Mouse (Mus musculus): ENCODE measurements around the gene Srgap2. TPM values are rescaled to one million over a fixed set of nuclear protein-coding genes. Genes with fewer than 3 reads are reported as not detected.
A peak's percentile ranks its signal among the peaks of the same experiment; 100 is the strongest.

Gene Srgap2
- total RNA-seq, 2 experiments from 2014 or later = 10.1 to 12.2 TPM

DNA sequence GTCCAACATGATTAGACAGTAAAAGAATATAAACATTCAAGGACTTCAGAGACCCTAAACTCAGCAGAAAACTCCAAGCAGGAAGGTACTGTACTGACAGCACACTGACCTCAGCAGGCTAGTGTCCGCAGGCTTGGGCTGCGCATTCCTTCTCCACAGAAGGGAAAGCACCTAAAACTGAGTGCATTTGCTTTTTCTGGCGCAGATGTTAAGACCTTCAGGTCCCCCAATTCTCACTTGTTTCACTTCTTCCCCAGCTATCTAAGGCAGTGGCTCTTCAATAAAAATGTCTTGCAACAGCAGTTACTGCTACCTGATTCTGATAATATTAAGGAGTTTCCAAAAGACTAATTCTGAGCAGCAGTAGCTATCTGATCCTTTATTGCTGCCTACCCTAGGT lies 162.7 kb downstream of the Srgap2 start:
- Histone ChIP-seq H3K4me3 (no peak overlapping the region), H3K27ac (no peak overlapping the region)
- intact Hi-C loops (cut with DNase I) = loop anchor here (5.0 kb wide), 2 partner anchors 72 to 163 kb away; partner anchors contain the start of genes Fam72a and Srgap2
- TF ChIP-seq CTCF (IDR thresholded peaks at IDR 0.05) = no peak
- DNase-seq = no peak

DNA sequence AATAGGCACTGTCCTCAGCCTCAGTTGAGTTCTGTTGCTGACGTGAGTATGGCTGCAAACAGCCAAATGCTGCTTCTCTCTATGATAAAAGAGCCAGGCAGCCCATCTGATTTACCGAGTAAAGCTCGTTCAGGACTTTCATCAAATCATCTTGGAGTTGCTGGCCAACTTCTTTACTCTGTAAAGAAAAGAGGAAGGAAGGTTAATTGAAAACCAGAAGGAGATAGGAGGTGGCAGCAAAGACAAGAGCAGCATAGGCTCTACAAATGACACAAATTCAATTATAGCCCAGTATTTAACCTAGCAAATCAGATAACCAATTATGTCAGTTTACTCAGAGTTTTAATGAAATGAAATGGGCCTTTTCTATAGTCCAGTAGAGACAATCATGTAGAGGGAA lies 163.3 kb downstream of the Srgap2 start:
- intact Hi-C loops (cut with DNase I) = loop anchor here (2.0 to 5.0 kb wide), 3 partner anchors 72 to 191 kb away; partner anchors contain the start of genes Fam72a and Srgap2
- TF ChIP-seq CTCF (IDR thresholded peaks at IDR 0.05) = no peak
- H3K27ac ChIP-seq = no peak overlapping the region
- no peak for DNase-seq
- no peak overlapping the region for H3K4me3 ChIP-seq

DNA sequence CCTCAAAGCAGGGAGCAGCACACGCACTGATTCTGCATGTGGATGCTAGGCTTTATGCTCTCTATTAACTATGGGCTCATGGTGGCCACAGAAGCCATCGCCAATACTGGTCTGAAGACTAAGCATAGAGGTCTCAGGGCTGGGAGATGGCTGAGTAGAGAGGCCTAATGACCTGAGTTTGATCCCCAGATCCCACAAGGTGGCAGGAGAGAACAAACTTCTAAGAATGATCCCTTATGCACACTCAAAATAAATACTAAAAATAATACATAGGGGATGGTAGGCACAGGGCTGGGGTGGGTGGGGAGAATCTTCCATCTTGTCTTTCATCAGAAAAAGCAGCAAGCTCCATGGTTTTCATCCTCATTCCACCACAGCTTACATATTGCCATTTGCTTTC lies 165.1 kb downstream of the Srgap2 start:
- no peak for DNase-seq
- peak; percentile 58 for TF ChIP-seq CTCF (IDR thresholded peaks at IDR 0.05)
- H3K27ac ChIP-seq = peak overlapping the region; percentile 0; the same call in 1 of the 2 replicates
- intact Hi-C loops (cut with DNase I) = loop anchor here (2.0 to 5.0 kb wide), 3 partner anchors 70 to 193 kb away; partner anchors contain the start of genes Fam72a and Srgap2
- no peak overlapping the region for H3K4me3 ChIP-seq

DNA sequence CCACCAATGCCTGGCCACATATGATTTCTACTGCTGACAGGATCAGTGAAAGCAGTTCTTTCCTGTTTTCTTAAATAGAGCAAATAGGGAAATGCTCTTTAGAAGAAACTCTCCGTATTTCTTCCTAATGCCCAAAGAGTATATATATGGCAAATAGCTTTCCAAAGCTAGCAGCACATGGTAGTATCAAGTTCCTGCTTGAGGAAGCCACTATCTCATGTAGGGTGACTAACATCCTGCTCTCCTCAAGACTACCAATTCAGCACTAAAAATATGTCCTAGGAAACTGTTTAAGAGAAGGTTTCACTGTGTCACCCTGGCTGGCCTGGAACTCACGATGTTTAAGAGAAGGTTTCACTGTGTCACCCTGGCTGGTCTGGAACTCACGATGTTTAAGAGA lies 166.4 kb downstream of the Srgap2 start:
- TF ChIP-seq CTCF (IDR thresholded peaks at IDR 0.05) = no peak
- Histone ChIP-seq H3K27ac (no peak overlapping the region), H3K4me3 (no peak overlapping the region)
- intact Hi-C loops (cut with DNase I) = loop anchor here (5.0 kb wide), 2 partner anchors 68 to 167 kb away; partner anchors contain the start of genes Fam72a and Srgap2
- DNase-seq = no peak

DNA sequence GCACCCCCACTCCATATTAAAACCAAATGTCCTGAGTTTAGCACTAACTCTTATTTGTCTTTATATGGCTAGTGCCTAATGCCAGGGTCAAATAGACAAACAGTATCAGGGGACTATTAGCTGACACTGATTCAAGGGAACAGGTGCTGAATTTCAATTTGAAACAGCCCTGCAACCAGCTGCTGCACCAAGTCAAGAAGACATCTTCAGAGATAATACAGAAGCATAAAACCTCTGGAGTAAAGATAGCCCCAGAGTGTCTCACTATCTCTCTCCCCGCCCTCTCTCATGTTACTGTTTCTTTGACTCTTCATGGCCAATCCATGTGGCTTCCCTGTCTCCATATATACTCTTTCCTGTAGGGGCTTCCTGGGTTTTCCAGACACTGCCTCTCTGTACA lies 167.5 kb downstream of the Srgap2 start:
- intact Hi-C loops (cut with DNase I) = loop anchor here (5.0 kb wide), 2 partner anchors 67 to 168 kb away; partner anchors contain the start of genes Fam72a and Srgap2
- DNase-seq = no peak
- H3K4me3 ChIP-seq = no peak overlapping the region
- no peak for TF ChIP-seq CTCF (IDR thresholded peaks at IDR 0.05)
- no peak overlapping the region for H3K27ac ChIP-seq

DNA sequence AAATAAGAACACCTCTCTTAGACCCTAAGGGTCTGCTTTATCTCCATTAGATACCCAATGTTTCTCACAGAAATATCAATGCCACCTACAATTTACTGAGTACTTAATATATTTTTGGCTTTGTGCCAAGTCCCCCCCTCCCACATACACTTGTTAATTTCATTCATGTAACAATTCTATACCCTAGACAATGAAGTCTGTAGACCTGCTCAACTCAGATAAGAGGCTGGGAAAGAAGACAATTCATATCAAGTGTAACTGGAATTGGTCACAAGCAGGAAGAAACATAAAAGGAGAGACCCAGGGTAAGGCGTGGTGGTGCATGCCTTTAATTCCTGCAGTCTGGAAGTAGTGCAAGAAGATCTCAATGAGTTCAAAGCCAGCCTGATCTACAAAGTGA lies 169.9 kb downstream of the Srgap2 start:
- no peak for DNase-seq
- intact Hi-C loops (cut with DNase I) = no loop called here
- Histone ChIP-seq H3K4me3 (no peak overlapping the region), H3K27ac (no peak overlapping the region)
- no peak for TF ChIP-seq CTCF (IDR thresholded peaks at IDR 0.05)

DNA sequence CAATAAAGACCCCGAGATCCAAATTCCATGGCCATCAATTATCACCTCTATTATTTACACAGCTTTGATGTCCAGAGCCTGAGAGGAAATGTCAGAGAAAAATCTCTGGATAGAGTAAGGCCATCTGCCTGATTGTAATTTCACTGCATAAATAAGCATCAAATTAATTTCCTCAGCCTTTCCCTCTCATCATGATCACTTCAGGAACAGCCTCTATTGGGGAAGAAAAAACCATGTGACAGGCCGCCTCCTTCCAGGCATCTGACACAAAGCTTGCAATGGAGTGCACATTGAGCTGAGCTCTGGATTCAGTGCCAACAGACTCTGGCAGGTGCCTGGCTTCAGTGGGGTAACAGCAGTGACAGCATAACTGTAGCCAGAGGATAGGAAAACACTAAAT lies 175.7 kb downstream of the Srgap2 start:
- intact Hi-C loops (cut with DNase I) = no loop called here
- Histone ChIP-seq H3K27ac (no peak overlapping the region), H3K4me3 (no peak overlapping the region)
- TF ChIP-seq CTCF (IDR thresholded peaks at IDR 0.05) = no peak
- DNase-seq = peak; percentile 55

DNA sequence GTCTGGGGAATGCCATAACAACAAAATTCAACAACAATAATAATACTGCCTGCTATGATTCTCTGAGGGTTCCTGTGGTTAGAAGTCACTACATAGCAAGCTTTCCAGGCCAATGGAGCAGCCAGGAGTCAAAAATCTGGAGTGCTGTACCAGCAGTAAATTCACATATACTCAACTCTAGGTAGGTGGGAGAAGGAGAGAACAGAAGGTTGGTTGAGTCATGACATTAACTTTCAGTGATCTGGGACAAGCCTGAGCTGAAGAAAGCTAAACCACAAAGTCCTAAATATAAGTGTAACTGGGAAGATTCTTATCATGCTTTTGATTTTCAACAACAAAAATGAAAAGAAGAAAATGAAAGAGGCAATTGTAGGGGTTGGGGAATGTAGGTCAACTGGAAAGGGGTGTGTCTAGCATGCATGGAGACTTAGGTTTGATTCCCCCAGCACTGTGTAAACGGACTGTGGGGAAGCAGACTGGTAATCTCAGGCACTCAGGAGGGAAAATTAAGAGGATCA lies 177.1 kb downstream of the Srgap2 start:
- TF ChIP-seq CTCF (IDR thresholded peaks at IDR 0.05) = no peak
- DNase-seq = no peak
- intact Hi-C loops (cut with DNase I) = no loop called here
- H3K4me3 ChIP-seq = no peak overlapping the region
- no peak overlapping the region for H3K27ac ChIP-seq

DNA sequence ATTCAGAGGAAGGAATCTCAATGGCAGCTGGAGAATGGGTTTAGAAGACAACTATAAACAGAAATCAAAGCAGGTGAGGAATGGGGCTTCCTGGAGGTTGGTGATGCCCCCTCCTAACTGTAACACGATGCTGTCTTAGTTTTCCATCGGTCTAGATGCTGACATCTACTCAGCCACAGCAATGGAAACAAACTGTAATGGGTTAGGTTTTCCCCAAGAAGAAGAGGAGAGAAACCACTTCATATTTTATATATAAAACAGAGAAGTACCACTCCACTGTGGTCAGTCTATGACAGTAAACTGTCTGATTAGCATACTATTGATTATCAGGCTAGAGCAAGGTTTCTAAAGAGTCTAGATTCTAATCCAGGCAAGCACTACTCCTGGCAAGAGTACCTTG lies 179.4 kb downstream of the Srgap2 start:
- DNase-seq = no peak
- intact Hi-C loops (cut with DNase I) = no loop called here
- TF ChIP-seq CTCF (IDR thresholded peaks at IDR 0.05) = no peak
- no peak overlapping the region for H3K27ac ChIP-seq
- H3K4me3 ChIP-seq = no peak overlapping the region

DNA sequence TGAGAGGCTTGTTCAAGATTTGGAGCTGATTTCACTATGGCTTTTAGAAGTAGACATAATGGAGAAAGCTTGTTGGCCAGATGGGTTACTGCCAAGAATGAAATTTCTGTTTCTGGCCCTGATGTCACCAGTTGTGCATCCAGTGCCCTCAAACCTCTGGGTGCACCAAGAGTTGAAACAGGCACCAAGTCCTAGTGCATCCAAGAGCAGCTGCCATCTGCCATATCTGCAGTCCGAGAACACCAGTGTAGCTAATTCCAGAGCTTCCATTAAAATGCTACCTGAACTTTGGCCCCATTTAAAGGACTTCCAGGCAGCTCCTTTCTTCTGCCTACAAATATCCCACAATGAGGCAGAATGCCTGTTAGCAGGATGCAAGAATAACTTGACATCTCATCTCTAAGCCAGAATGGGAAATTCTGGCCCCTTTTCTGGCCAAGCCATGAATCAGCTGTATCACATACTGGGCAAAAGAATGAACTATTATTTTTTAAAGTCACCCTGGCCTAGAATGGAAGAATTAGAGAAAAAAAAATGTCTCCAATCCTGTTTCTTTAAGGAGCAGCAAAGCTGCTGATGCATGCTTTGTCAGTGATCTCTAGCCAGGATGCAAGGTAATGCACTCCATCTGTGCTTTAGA lies 180.1 kb downstream of the Srgap2 start:
- intact Hi-C loops (cut with DNase I) = no loop called here
- H3K27ac ChIP-seq = peak overlapping the region; percentile 32; the same call in 1 of the 2 replicates
- no peak for TF ChIP-seq CTCF (IDR thresholded peaks at IDR 0.05)
- H3K4me3 ChIP-seq = no peak overlapping the region
- DNase-seq = no peak

DNA sequence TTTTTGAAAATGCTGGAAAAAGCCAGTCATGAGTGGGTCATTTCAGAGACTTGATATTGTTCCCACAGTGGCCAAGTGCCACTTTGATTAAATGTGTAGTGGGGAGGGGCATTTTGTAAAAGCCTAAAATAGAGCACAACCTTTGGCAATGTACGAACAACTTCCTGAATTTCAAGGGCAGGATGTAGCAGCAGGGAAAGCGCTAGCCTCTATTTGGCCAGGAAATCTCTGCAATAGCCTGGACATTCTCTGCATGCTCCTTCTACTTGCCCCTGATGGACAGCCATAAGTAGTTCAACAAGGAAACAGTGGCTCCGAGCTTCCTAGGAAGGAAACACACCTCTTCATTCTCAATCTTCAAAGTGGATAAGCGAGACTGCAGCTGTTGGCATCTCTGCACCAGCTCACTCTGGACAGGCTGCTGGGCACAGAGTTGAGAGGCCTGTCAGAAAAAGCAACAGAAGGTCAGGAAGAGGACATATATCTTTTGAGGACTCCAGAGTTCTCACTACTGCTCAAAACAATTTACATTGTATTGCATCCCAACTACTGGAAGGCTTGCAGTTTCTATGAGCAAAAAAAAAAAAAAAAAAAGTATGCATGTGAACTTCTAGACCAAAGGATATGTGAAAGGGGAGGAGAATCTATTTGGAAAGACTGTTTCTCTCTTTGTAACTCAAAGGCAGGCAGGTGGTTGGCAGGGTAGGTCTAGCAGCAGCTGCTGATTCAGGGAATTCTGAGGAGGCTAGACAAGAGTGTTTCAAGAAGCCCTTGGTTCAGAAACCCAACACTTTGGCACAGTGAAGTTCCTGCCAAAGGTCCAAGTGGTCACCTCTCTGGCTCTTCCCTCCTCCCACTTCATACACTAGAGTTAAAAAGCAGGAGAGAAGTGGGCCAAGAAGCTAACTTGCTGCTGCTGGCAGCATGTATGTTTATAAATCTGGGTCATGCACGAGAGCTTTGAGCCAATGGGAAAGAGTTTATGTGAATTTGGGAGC lies 181.4 kb downstream of the Srgap2 start:
- intact Hi-C loops (cut with DNase I) = no loop called here
- peak overlapping the region; percentile 71 for H3K27ac ChIP-seq
- no peak for TF ChIP-seq CTCF (IDR thresholded peaks at IDR 0.05)
- peak; percentile 37 for DNase-seq
- H3K4me3 ChIP-seq = no peak overlapping the region

DNA sequence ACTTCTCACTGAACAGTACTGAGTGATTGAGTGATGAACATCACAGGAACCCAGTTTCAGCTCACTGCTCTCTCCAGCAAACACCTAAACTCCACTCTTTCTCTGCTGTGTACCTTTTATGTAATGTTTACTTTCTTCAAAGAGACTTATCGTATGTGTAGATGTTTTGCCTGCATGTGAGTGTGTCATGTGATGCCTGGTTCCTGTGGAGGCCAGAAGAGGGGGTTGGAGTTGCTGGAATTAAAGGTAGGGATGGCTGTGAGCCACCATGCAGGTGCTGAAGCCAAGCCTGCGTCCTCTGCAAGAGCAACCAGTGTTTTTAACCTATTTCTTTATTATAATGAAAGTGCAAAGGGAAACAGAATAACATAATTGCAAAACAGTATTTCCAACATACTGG lies 182.5 kb downstream of the Srgap2 start:
- intact Hi-C loops (cut with DNase I) = no loop called here
- H3K4me3 ChIP-seq = no peak overlapping the region
- DNase-seq = no peak
- TF ChIP-seq CTCF (IDR thresholded peaks at IDR 0.05) = peak; percentile 3; the same call in 1 of the 2 replicates
- H3K27ac ChIP-seq = no peak overlapping the region; the same call in 1 of the 2 replicates

DNA sequence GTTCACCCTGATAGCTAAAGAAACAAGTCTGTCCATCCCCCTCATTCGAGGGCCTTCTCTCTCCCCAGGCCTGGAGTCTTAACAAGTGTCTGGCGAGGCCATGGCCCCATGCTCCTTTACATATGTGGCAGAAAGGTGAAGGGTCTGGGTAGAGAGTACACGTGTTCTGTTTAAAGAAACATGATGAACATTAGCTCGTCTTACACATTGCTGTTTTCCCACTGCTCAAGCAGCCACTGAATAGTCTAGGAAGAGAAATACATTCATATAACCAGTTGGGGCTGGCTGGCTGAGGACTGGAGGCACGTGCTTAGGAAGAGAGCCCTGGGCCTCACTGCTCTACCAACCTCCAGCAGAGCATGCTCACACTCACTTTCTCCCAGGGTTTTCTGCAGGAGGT lies 191.1 kb downstream of the Srgap2 start:
- intact Hi-C loops (cut with DNase I) = no loop called here
- no peak for DNase-seq
- Histone ChIP-seq H3K27ac (no peak overlapping the region), H3K4me3 (no peak overlapping the region)
- no peak for TF ChIP-seq CTCF (IDR thresholded peaks at IDR 0.05)

Measured in gastrocnemius, adult 2 months (tissue).